Mouse (Mus musculus): ENCODE data around the gene Phldb3. TPM values are rescaled to one million over a fixed set of nuclear protein-coding genes. Genes with fewer than 3 reads are reported as not detected.
"Not testable (repeated sequence)": the region's sequence is repeated elsewhere in the genome, so short reads cannot be mapped to it uniquely, and the experiment has no call there.

The Phldb3 gene
- polyA plus RNA-seq, 1 experiment, result 7.2 TPM

DNA sequence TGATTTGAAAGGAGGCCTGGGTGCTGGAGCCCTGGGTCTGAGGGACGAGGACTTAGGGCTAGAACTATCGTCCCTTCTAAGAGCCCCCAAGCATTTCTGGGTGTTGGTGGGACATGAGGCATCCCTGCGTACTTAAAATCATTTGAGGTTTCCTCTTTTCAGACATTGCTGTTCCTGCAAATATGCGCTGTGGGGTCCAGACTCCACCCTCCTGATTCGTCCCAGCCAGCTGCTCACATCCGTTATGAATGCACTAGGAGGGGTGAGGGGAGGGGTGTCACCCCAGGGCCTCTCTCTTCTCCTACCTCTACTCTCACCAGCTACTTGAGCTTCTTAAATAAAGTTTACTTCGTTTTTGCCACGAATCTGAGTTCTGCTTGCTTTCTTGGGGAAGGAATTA, 2.0 kb upstream of the Phldb3 start:
- TF ChIP-seq CTCF (IDR thresholded peaks at IDR 0.05; ENCODE audit: low read depth, low read length), result no peak
- TF ChIP-seq POLR2A (IDR thresholded peaks at IDR 0.05; ENCODE audit: borderline replicate concordance, low read depth, low read length), result no peak
- peaks cover 9% of the 10 kb centered on the region for H3K4me1 ChIP-seq (ENCODE audit: control insufficient read depth, insufficient read depth, low read length)
- H3K27ac ChIP-seq (ENCODE audit: insufficient read depth, low read depth, low read length), result no peak overlapping the region
- H3K4me3 ChIP-seq (ENCODE audit: insufficient read depth, low read length), result no peak overlapping the region

DNA sequence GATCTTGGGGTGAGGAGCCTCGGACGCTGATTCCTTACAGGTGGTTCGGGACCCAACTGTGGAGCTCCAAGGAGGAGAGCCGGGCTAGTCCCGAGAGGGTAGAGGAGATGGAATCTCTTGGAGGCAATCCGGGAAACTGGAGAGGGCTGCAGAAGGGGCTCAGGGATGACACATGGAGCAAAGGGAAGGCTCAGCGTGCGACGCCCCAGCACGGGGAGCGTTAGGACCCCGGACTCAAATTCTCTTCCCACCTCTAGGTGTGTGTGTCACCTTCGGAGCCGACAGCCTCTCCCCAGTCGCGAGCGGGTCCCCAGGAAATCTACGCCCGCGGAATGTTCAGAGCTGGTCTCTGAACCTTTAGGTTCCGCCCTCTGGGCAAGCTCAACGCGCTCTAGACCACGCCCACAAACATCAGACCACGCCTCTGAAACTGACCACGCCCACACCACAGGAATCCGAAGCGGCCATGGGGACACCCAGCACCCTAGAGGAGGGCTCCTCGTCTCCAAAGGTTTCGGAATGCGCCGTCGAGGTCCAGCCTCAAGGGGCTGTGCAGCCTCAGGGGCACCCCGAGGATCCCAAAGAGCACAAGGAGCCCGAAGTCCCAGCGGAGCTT, 424 bp downstream of the Phldb3 start:
- TF ChIP-seq POLR2A (IDR thresholded peaks at IDR 0.05; ENCODE audit: borderline replicate concordance, low read depth, low read length), result no peak
- TF ChIP-seq CTCF (IDR thresholded peaks at IDR 0.05; ENCODE audit: low read depth, low read length), result no peak
- H3K27ac ChIP-seq (ENCODE audit: insufficient read depth, low read depth, low read length), result no peak overlapping the region
- peak overlapping the region; percentile 70 for H3K4me3 ChIP-seq (ENCODE audit: insufficient read depth, low read length)
- peaks cover 4% of the 10 kb centered on the region for H3K4me1 ChIP-seq (ENCODE audit: control insufficient read depth, insufficient read depth, low read length)

DNA sequence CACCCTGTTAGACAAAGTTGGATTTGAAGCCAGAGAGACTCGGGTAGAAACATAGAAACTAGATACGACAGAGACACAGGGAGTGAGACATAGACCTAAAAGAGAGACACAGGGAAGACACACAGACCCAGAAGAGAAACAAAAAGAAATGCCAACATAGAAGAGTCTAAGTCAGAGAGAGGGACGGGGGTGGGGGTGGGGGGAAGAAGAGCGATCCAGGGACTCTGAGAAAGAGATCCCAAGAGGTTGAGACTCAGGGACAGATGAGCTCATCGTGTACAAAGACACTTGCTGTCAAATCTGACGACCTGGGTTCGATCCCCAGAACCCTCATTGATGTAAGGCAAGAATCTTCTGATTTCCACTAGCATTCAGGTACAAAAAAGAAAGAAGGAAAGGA, 1.1 kb downstream of the Phldb3 start:
- H3K27ac ChIP-seq (ENCODE audit: insufficient read depth, low read depth, low read length), result no peak overlapping the region
- TF ChIP-seq POLR2A (IDR thresholded peaks at IDR 0.05; ENCODE audit: borderline replicate concordance, low read depth, low read length), result no peak
- no peak for TF ChIP-seq CTCF (IDR thresholded peaks at IDR 0.05; ENCODE audit: low read depth, low read length)
- peaks cover 4% of the 10 kb centered on the region for H3K4me1 ChIP-seq (ENCODE audit: control insufficient read depth, insufficient read depth, low read length)
- peak overlapping the region; percentile 70 for H3K4me3 ChIP-seq (ENCODE audit: insufficient read depth, low read length)

DNA sequence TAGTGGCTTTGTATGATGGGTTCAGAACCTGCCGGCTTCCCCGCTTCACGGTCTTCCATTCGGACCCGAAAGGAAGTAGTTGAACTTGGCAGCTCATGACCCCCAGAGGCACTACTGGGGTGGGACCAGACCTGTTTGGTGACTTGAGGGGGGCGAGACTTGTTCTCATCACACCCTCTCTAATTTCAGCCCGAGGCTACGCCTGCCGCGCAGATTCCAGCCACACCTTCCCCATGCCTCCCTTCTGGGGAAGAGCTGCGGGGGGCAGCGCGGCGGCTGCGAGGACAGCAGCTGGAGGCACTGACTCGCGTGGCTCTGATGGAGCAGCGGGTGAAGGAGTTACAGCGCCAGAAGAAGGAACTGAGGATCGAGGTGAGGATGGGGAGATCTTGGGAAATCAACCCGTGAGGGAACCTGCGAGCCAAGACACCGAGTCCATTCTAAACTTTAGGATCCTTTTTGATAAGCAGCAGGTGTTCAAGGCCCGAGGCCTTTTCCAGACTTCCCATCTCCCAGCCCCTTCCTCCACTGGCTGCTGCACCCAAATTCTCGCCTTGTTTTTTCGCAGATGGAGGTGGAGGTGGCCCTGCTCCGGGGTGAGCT, 1.8 kb downstream of the Phldb3 start:
- H3K4me1 ChIP-seq (ENCODE audit: control insufficient read depth, insufficient read depth, low read length), result peaks cover 4% of the 10 kb centered on the region
- H3K4me3 ChIP-seq (ENCODE audit: insufficient read depth, low read length), result no peak overlapping the region
- H3K27ac ChIP-seq (ENCODE audit: insufficient read depth, low read depth, low read length), result no peak overlapping the region
- TF ChIP-seq POLR2A (IDR thresholded peaks at IDR 0.05; ENCODE audit: borderline replicate concordance, low read depth, low read length) (no peak), CTCF (IDR thresholded peaks at IDR 0.05; ENCODE audit: low read depth, low read length) (no peak)

DNA sequence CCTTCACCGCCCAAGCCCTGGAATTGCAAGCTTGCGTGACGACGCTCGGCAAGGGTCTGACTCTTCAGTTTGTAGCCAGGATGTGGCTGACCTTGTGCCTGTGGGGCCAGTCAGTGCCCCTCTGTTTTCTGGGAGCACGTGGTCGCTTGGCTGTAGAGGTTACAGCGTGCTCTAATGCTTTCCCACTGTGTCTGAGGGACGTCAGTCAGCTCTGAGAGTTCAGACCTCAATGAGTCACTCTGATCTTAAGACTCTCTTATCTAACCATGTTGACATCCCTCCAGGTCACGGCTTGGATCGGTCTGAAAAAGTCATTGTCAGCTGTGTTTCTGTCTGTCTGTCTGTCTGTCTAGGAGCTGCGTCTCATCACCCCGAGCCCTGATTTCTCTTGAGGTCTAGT, 4.3 kb downstream of the Phldb3 start:
- no peak overlapping the region for H3K27ac ChIP-seq (ENCODE audit: insufficient read depth, low read depth, low read length)
- no peak overlapping the region for H3K4me3 ChIP-seq (ENCODE audit: insufficient read depth, low read length)
- H3K4me1 ChIP-seq (ENCODE audit: control insufficient read depth, insufficient read depth, low read length), result peaks cover 4% of the 10 kb centered on the region
- TF ChIP-seq CTCF (IDR thresholded peaks at IDR 0.05; ENCODE audit: low read depth, low read length), result no peak
- TF ChIP-seq POLR2A (IDR thresholded peaks at IDR 0.05; ENCODE audit: borderline replicate concordance, low read depth, low read length), result no peak

DNA sequence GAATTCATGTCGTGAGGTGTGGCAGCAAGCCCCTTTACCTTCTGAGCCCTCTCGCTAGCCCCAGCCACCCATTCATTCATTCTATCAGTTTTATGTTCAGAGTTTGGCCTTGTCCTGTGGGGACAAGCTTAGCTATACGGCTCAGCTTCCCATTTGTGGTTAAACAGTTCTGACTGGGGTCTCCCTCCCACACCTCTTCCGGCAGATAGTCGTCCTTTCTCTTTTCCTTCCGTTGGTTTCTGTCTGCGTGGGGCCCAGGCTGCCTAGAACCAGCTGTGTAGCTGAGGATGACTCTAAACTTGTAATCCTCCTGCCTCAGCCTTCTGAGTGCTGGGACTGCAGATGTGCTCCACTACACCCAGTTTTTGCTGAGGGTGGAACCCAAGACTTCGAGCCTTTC, 7.2 kb downstream of the Phldb3 start:
- Histone ChIP-seq H3K4me3 (ENCODE audit: insufficient read depth, low read length) (no peak overlapping the region), H3K27ac (ENCODE audit: insufficient read depth, low read depth, low read length) (no peak overlapping the region), H3K4me1 (ENCODE audit: control insufficient read depth, insufficient read depth, low read length) (no peaks in the 10 kb centered on the region)
- no peak for TF ChIP-seq CTCF (IDR thresholded peaks at IDR 0.05; ENCODE audit: low read depth, low read length)
- TF ChIP-seq POLR2A (IDR thresholded peaks at IDR 0.05; ENCODE audit: borderline replicate concordance, low read depth, low read length), result no peak

DNA sequence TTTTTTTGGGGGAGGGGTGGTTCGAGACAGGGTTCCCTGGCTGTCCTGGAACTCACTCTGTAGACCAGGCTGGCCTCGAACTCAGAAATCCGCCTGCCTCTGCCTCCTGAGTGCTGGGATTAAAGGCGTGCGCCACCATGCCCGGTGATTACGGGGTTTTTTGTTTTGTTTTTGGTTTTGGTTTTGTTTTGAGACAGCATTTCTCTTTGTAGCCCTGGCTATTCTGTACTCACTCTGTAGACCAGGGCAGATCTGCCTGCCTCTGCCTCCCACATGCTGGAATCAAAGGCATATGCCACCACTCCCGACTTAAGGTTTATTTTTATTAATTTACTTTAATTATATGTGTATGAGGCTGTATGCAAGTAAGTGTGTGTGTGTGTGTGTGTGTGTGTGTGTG, 7.8 kb downstream of the Phldb3 start:
- H3K4me1 ChIP-seq (ENCODE audit: control insufficient read depth, insufficient read depth, low read length); H3K27ac ChIP-seq (ENCODE audit: insufficient read depth, low read depth, low read length); H3K4me3 ChIP-seq (ENCODE audit: insufficient read depth, low read length): not testable (repeated sequence)

DNA sequence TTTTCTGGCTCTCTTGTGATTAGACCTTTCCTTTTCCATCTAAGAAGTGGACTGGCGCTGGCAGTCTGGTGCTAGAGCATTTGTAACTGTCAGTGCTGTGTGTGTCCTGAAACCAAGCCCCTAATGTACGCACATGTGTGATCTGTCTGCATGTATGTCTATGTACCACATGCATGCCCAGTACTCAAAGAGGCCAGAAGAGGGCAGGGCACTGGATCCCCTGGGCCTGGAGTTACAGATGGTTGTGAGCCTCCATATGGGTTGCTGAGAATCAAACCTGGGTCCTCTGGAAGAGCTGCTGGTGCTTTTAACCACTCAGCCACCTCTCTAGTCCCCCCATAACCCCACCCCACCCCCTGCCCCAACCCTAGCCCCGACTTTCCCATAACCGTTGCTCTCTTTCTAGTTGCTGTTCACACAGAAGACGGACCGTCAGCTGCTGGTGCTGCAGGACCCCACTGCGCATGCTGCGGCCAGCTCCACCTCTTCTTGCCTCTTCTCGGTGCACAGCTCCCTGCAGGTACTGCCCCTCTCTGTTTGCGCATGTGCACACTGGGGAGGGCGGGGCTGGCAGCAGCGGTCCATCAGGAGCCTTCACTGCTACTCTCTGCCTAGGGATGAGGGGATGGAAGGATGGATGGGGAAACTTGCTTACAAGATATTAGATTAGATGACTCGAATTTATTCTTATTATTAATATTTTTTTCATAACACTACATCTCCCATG, 9.3 kb downstream of the Phldb3 start:
- H3K4me3 ChIP-seq (ENCODE audit: insufficient read depth, low read length), result no peak overlapping the region
- H3K27ac ChIP-seq (ENCODE audit: insufficient read depth, low read depth, low read length), result no peak overlapping the region
- no peaks in the 10 kb centered on the region for H3K4me1 ChIP-seq (ENCODE audit: control insufficient read depth, insufficient read depth, low read length)
- no peak for TF ChIP-seq POLR2A (IDR thresholded peaks at IDR 0.05; ENCODE audit: borderline replicate concordance, low read depth, low read length)
- TF ChIP-seq CTCF (IDR thresholded peaks at IDR 0.05; ENCODE audit: low read depth, low read length), result no peak

DNA sequence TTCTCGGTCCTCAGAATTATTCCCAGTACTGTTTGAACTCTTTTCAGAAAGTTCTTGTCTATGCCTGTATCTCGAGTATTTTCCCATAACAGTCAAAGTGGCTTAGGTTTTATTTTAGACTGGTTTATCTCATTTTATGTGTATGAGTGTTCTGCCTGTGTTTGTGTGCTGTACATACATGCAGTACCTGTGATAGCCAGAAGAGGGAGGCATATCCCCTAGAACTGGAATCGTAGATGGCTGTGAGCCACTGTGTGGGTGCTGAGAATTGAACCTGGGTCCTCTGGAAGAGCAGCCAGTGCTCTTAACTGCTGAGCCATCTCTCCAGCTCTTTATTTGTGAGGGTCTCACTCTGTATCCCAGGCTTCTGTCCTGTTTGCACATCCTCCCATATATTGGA, 10.6 kb downstream of the Phldb3 start:
- Histone ChIP-seq H3K4me1 (ENCODE audit: control insufficient read depth, insufficient read depth, low read length) (no peaks in the 10 kb centered on the region), H3K27ac (ENCODE audit: insufficient read depth, low read depth, low read length) (no peak overlapping the region), H3K4me3 (ENCODE audit: insufficient read depth, low read length) (no peak overlapping the region)
- no peak for TF ChIP-seq CTCF (IDR thresholded peaks at IDR 0.05; ENCODE audit: low read depth, low read length)

DNA sequence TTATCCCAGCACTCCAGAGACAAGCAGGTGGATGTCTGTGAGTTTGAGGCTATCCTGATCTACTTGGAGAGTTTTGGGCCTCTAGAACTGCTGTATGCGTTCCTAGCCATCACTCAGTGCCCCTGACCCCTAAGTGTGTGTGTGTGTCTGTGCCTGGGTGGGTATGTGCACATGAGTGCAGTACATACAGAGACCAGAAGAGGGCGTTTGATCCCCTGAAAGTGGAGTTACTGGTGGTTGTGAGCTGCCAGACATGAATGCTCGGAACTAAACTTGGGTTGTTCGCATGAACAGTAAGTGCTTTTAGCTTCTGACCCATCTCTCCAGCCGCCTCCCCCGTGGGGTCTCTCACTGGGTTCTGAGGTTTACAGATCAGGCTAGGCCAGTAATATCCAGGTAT, 12.4 kb downstream of the Phldb3 start:
- H3K4me1 ChIP-seq (ENCODE audit: control insufficient read depth, insufficient read depth, low read length), result no peaks in the 10 kb centered on the region
- TF ChIP-seq CTCF (IDR thresholded peaks at IDR 0.05; ENCODE audit: low read depth, low read length), result no peak
- TF ChIP-seq POLR2A (IDR thresholded peaks at IDR 0.05; ENCODE audit: borderline replicate concordance, low read depth, low read length), result no peak
- H3K27ac ChIP-seq (ENCODE audit: insufficient read depth, low read depth, low read length), result no peak overlapping the region
- no peak overlapping the region for H3K4me3 ChIP-seq (ENCODE audit: insufficient read depth, low read length)
